8 mouse cellular contexts compared by ENCODE assay signal in the genomic region with DNA sequence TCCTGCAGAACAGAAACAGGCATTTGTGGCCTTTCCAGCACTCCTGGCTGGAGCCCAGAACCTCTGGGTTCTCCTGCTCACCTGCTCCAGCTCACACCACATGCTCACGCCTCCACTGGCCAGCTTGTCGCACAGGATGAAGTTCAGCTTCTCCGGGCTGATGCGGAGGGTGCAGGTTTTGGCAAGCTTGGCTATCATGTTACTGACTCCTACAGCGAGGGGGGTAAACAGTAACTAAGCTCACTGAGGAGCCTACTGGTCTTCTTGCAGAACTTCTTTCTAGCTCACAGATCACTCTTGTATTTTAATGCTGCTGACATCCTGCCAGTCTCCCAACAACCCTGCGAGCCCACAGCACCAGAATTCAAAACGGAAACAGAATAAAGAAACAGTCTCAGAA. TPM values are rescaled to one million over a fixed set of nuclear protein-coding genes. Genes with fewer than 3 reads are reported as not detected.
DNase-seq lines count a peak whose midpoint lies in the region; ATAC-seq and TF ChIP-seq lines count a peak whose summit lies in the region.

No protein-coding gene starts in this region.

- TF ChIP-seq POLR2A in bone marrow, adult 2 months (IDR thresholded peaks at IDR 0.05; ENCODE audit: borderline replicate concordance, control insufficient read depth, low read depth, low read length): no peak
- TF ChIP-seq POLR2A in liver, adult 2 months (IDR thresholded peaks at IDR 0.05; ENCODE audit: extremely low read depth, insufficient read depth, low read length): no peak

- no peaks in the 10 kb centered on the region for H3K9me3 ChIP-seq in neural tube, embryonic 12.5 days

- no peaks in the 10 kb centered on the region for H3K79me2 ChIP-seq in liver, adult 2 months (ENCODE audit: control insufficient read depth, insufficient read depth, low read length)

- H3K4me3 ChIP-seq in bone marrow, adult 2 months (replicated peaks; ENCODE audit: control insufficient read depth, low read depth, low read length): peak overlapping the region; percentile 91
- peak overlapping the region; percentile 95 for H3K4me3 ChIP-seq in liver, adult 2 months (ENCODE audit: insufficient read depth, low read depth, low read length)
- peak overlapping the region; percentile 65 for H3K4me3 ChIP-seq in neural tube, embryonic 12.5 days

- peaks cover 13% of the 10 kb centered on the region for H3K36me3 ChIP-seq in liver, adult 2 months (ENCODE audit: control insufficient read depth, insufficient read depth, low read length)
- H3K36me3 ChIP-seq in neural tube, embryonic 12.5 days: peaks cover 3% of the 10 kb centered on the region; the same call in 1 of the 2 replicates

- peak; percentile 70 for ATAC-seq in neural tube, embryonic 12.5 days (ENCODE audit: low FRiP score, low read depth)

- peak; percentile 8 for DNase-seq in retina, adult 2 months (ENCODE audit: low read depth, low spot score)
- DNase-seq in retina, postnatal 1 day: no peak
- peak; percentile 23 for DNase-seq in fibroblast of lung, adult 2 months (ENCODE audit: low read depth)
- DNase-seq in hindlimb bud, embryonic 11.5 days (ENCODE audit: extremely low spot score, low read depth, low spot score): peak; percentile 33
- peak; percentile 86 for DNase-seq in liver, adult 2 months (ENCODE audit: extremely low read depth, low read depth, low spot score)
- no peak for DNase-seq in frontal cortex, postnatal 36 days (ENCODE audit: low spot score in 2 of 2)

- H3K27ac ChIP-seq in bone marrow, adult 2 months (ENCODE audit: control insufficient read depth, insufficient read depth, low read depth, low read length, poor library complexity): peak overlapping the region; percentile 57
- peak overlapping the region; percentile 83 for H3K27ac ChIP-seq in liver, adult 2 months (replicated peaks; ENCODE audit: insufficient read depth, low read depth, low read length)
- 0 out of 2 replicates have a peak overlapping the region, but pooled peaks have one; percentile 43 for H3K27ac ChIP-seq in neural tube, embryonic 12.5 days

- no peaks in the 10 kb centered on the region for H3K4me1 ChIP-seq in bone marrow, adult 2 months (ENCODE audit: control insufficient read depth, insufficient read depth, low read length)
- H3K4me1 ChIP-seq in liver, adult 2 months (ENCODE audit: control insufficient read depth, insufficient read depth, low read length): no peaks in the 10 kb centered on the region
- H3K4me1 ChIP-seq in neural tube, embryonic 12.5 days: peaks cover 9% of the 10 kb centered on the region

- no peaks in the 10 kb centered on the region for H3K27me3 ChIP-seq in liver, adult 2 months (ENCODE audit: control insufficient read depth, insufficient read depth, low read length)
- H3K27me3 ChIP-seq in neural tube, embryonic 12.5 days (replicated peaks): no peaks in the 10 kb centered on the region

- peak overlapping the region; percentile 76 for H3K4me2 ChIP-seq in neural tube, embryonic 12.5 days (replicated peaks)

- WGBS in bone marrow, adult 2 months: 0% methylated on average over 7 of the region's 7 CpGs
- 0% methylated on average over 7 of the region's 7 CpGs for WGBS in liver, adult 2 months
- WGBS in neural tube, embryonic 12.5 days: under 1% methylated on average over 7 of the region's 7 CpGs

- TF ChIP-seq CTCF in bone marrow, adult 2 months (IDR thresholded peaks at IDR 0.05; ENCODE audit: control insufficient read depth, insufficient read depth, low read length): no peak
- no peak for TF ChIP-seq CTCF in liver, adult 2 months (IDR thresholded peaks at IDR 0.05; ENCODE audit: low read depth, low read length)

- H3K9ac ChIP-seq in liver, adult 2 months (ENCODE audit: low read depth, low read length): peak overlapping the region; percentile 94
- peak overlapping the region; percentile 72 for H3K9ac ChIP-seq in neural tube, embryonic 12.5 days

RNA-seq across cellular contexts. Expression of gene Hus1, which starts 0.6 kb away (rescaled TPM):
- 4.0 and 7.6 TPM in 2 replicates for polyA plus RNA-seq in bone marrow, adult 2 months (2011; ENCODE audit: insufficient read depth, insufficient read length, low replicate concordance, missing spikeins)
- total RNA-seq in liver, adult 2 months (2014; rRNA removed): 4.1 and 4.9 TPM in 2 replicates
- polyA plus RNA-seq in liver, adult 2 months (2012; rRNA removed): 2.9 and 3.3 TPM in 2 replicates
- polyA plus RNA-seq in neural tube, embryonic 12.5 days (2016; fragmentation: Nextera tagmentation; extraction: Ambion mirVana): 13.3 TPM in 2 replicates

RNA-seq across cellular contexts. Expression of gene Pkd1l1, which starts 37.4 kb away (rescaled TPM):
- polyA plus RNA-seq in bone marrow, adult 2 months (2011; ENCODE audit: insufficient read depth, insufficient read length, low replicate concordance, missing spikeins): 0.38 and 0.45 TPM in 2 replicates
- total RNA-seq in liver, adult 2 months (2014; rRNA removed): under 0.01 TPM in 1 of 2 replicates, not detected in the other
- 0.04 TPM in 1 of 2 replicates, not detected in the other for polyA plus RNA-seq in liver, adult 2 months (2012; rRNA removed)
- 0.10 TPM in 2 replicates for polyA plus RNA-seq in neural tube, embryonic 12.5 days (2016; fragmentation: Nextera tagmentation; extraction: Ambion mirVana)

RNA-seq across cellular contexts. Expression of gene Gm11992, which starts 38.0 kb away (rescaled TPM):
- not detected in 2 replicates for polyA plus RNA-seq in bone marrow, adult 2 months (2011; ENCODE audit: insufficient read depth, insufficient read length, low replicate concordance, missing spikeins)
- 1.1 and 1.8 TPM in 2 replicates for total RNA-seq in liver, adult 2 months (2014; rRNA removed)
- polyA plus RNA-seq in liver, adult 2 months (2012; rRNA removed): 1.3 and 1.4 TPM in 2 replicates
- 0.68 and 0.82 TPM in 2 replicates for polyA plus RNA-seq in neural tube, embryonic 12.5 days (2016; fragmentation: Nextera tagmentation; extraction: Ambion mirVana)

RNA-seq across cellular contexts. Expression of gene Sun3, which starts 38.4 kb away (rescaled TPM):
- polyA plus RNA-seq in bone marrow, adult 2 months (2011; ENCODE audit: insufficient read depth, insufficient read length, low replicate concordance, missing spikeins): not detected in 2 replicates
- total RNA-seq in liver, adult 2 months (2014; rRNA removed): 0.67 and 1.8 TPM in 2 replicates
- 0.11 and 0.17 TPM in 2 replicates for polyA plus RNA-seq in liver, adult 2 months (2012; rRNA removed)
- polyA plus RNA-seq in neural tube, embryonic 12.5 days (2016; fragmentation: Nextera tagmentation; extraction: Ambion mirVana): not detected in 2 replicates

Comparison
In these comparisons a context has a peak if more than half of its experiments do, and no peak if none do; other contexts are left out.
1. DNase-seq: peak in retina, adult 2 months (single experiment), fibroblast of lung, adult 2 months (single experiment), hindlimb bud, embryonic 11.5 days (single experiment) and liver, adult 2 months (single experiment); none in retina, postnatal 1 day (single experiment) and frontal cortex, postnatal 36 days (0 of 2).
2. Peak in every context shown above with its lines, with median percentiles within 50 percentile points of each other: H3K27ac ChIP-seq and H3K4me3 ChIP-seq.